Comparison of ENCODE assay signal across 9 mouse cellular contexts in genomic region chr13:43595896-43596295, GRCm38 (mm10). TPM values are rescaled to one million over a fixed set of nuclear protein-coding genes. Genes with fewer than 3 reads are reported as not detected.
DNase-seq lines count a peak whose midpoint lies in the region; ATAC-seq and TF ChIP-seq lines count a peak whose summit lies in the region.
"Had no signal": no experiment of that assay in that cellular context is flagged by ENCODE, and none has a peak within 500 bp of the region (broad histone marks: within the 10 kb centered on the region; RNA-seq: fewer than 3 reads in every experiment).

No protein-coding gene starts in this region.

- H3K4me3 ChIP-seq in liver, adult 2 months (ENCODE audit: insufficient read depth, low read depth, low read length) = no peak overlapping the region
- H3K4me3 ChIP-seq in liver, embryonic 11.5 days (ENCODE audit: low read depth, low read length) = no peak overlapping the region
- H3K4me3 ChIP-seq in MEL (ENCODE audit: control insufficient read depth in 1 of 2, insufficient read depth in 1 of 2, low read depth in 2 of 2, low read length in 2 of 2) = no peak overlapping the region
- no peak overlapping the region for H3K4me3 ChIP-seq in limb, embryonic 10.5 days
- H3K4me3 ChIP-seq: heart, embryonic 13.5 days; myocyte had no signal

- TF ChIP-seq POLR2A in liver, adult 2 months (IDR thresholded peaks at IDR 0.05; ENCODE audit: extremely low read depth, insufficient read depth, low read length) = no peak
- TF ChIP-seq POLR2A in MEL (IDR thresholded peaks at IDR 0.05; ENCODE audit: control insufficient read depth in 1 of 2, insufficient read depth in 1 of 2, low read depth in 1 of 2, low read length in 2 of 2, poor library complexity in 1 of 2) = no peak
- no peak for TF ChIP-seq POLR2A in brain, embryonic 14.5 days (IDR thresholded peaks at IDR 0.05; ENCODE audit: borderline replicate concordance, extremely low read depth, insufficient read depth, insufficient read length, poor library complexity, severe bottlenecking)

- H3K27me3 ChIP-seq in liver, adult 2 months (ENCODE audit: control insufficient read depth, insufficient read depth, low read length) = peaks cover 9% of the 10 kb centered on the region; the same call in 1 of the 2 replicates
- H3K27me3 ChIP-seq in liver, embryonic 11.5 days (replicated peaks; ENCODE audit: control insufficient read depth, insufficient read depth, low read length) = peaks cover 10% of the 10 kb centered on the region
- H3K27me3 ChIP-seq in MEL (ENCODE audit: control insufficient read depth in 1 of 2, insufficient read depth in 2 of 2, low read length in 2 of 2) = no peaks in the 10 kb centered on the region; a peak in 1 of 4 replicates
- H3K27me3 ChIP-seq in limb, embryonic 10.5 days (ENCODE audit: low read depth, poor library complexity, severe bottlenecking) = 0 out of 2 replicates have a peak, but pooled peaks cover 8% of the 10 kb centered on the region
- H3K27me3 ChIP-seq: heart, embryonic 13.5 days had no signal

- 60% methylated on average over 4 of the region's 4 CpGs for WGBS in liver, adult 2 months
- WGBS in liver, embryonic 11.5 days = 57% methylated on average over 4 of the region's 4 CpGs
- 57% methylated on average over 4 of the region's 4 CpGs for WGBS in limb, embryonic 10.5 days

- TF ChIP-seq CTCF in liver, adult 2 months (IDR thresholded peaks at IDR 0.05; ENCODE audit: low read depth, low read length) = peak; percentile 75
- peak; percentile 50 to 68 (median 61) for TF ChIP-seq CTCF in MEL (IDR thresholded peaks at IDR 0.05 in 2 of 3, conservative IDR thresholded peaks at IDR 0.05 in 1 of 3; ENCODE audit: control insufficient read depth in 1 of 3, insufficient read depth in 1 of 3, low read depth in 2 of 3, low read length in 3 of 3, poor library complexity in 1 of 3, severe bottlenecking in 1 of 3)
- TF ChIP-seq CTCF in brain, embryonic 14.5 days (IDR thresholded peaks at IDR 0.05; ENCODE audit: borderline replicate concordance, extremely low read depth, insufficient read depth, insufficient read length) = peak; percentile 87

- H3K4me1 ChIP-seq in liver, adult 2 months (ENCODE audit: control insufficient read depth, insufficient read depth, low read length) = no peaks in the 10 kb centered on the region
- no peaks in the 10 kb centered on the region for H3K4me1 ChIP-seq in liver, embryonic 11.5 days (replicated peaks; ENCODE audit: control insufficient read depth, insufficient read depth, low read length)
- H3K4me1 ChIP-seq in MEL (ENCODE audit: control insufficient read depth in 1 of 2, insufficient read depth in 2 of 2, low read length in 2 of 2) = no peaks in the 10 kb centered on the region
- H3K4me1 ChIP-seq in limb, embryonic 10.5 days = no peaks in the 10 kb centered on the region

- H3K27ac ChIP-seq in liver, adult 2 months (replicated peaks; ENCODE audit: insufficient read depth, low read depth, low read length) = no peak overlapping the region
- H3K27ac ChIP-seq in liver, embryonic 11.5 days (ENCODE audit: low read depth, low read length) = no peak overlapping the region
- H3K27ac ChIP-seq in MEL (ENCODE audit: control insufficient read depth, low read depth, low read length) = no peak overlapping the region
- H3K27ac ChIP-seq in limb, embryonic 10.5 days = no peak overlapping the region
- H3K27ac ChIP-seq: heart, embryonic 13.5 days had no signal

- TF ChIP-seq EP300 in MEL (IDR thresholded peaks at IDR 0.05; ENCODE audit: low read depth in 1 of 2, low read length in 2 of 2) = no peak

- no peaks in the 10 kb centered on the region for H3K9me3 ChIP-seq in liver, embryonic 11.5 days (ENCODE audit: control insufficient read depth, low read length)
- H3K9me3 ChIP-seq in MEL (replicated peaks; ENCODE audit: insufficient read depth, low read length) = no peaks in the 10 kb centered on the region
- no peaks in the 10 kb centered on the region for H3K9me3 ChIP-seq in limb, embryonic 10.5 days (replicated peaks)
- H3K9me3 ChIP-seq: heart, embryonic 13.5 days had no signal

- H3K79me2 ChIP-seq in liver, adult 2 months (ENCODE audit: control insufficient read depth, insufficient read depth, low read length) = no peaks in the 10 kb centered on the region
- H3K79me2 ChIP-seq in MEL (ENCODE audit: control insufficient read depth, insufficient read depth, low read length, poor library complexity) = no peaks in the 10 kb centered on the region

- no peak for ATAC-seq in liver, embryonic 11.5 days (replicated peaks; ENCODE audit: low FRiP score)

- H3K4me2 ChIP-seq in liver, embryonic 11.5 days = no peak overlapping the region
- H3K4me2 ChIP-seq: heart, embryonic 13.5 days had no signal

- H3K36me3 ChIP-seq in liver, adult 2 months (ENCODE audit: control insufficient read depth, insufficient read depth, low read length) = no peaks in the 10 kb centered on the region
- no peaks in the 10 kb centered on the region for H3K36me3 ChIP-seq in liver, embryonic 11.5 days (ENCODE audit: control insufficient read depth, insufficient read depth, low read length)
- no peaks in the 10 kb centered on the region for H3K36me3 ChIP-seq in MEL (ENCODE audit: control insufficient read depth in 1 of 2, insufficient read depth in 2 of 2, low read length in 2 of 2)
- H3K36me3 ChIP-seq in limb, embryonic 10.5 days = no peaks in the 10 kb centered on the region
- H3K36me3 ChIP-seq: heart, embryonic 13.5 days had no signal

- H3K9ac ChIP-seq in liver, adult 2 months (ENCODE audit: low read depth, low read length) = no peak overlapping the region
- no peak overlapping the region for H3K9ac ChIP-seq in liver, embryonic 11.5 days (ENCODE audit: low read depth, low read length)
- no peak overlapping the region for H3K9ac ChIP-seq in MEL (ENCODE audit: control insufficient read depth, low read depth, low read length, poor library complexity, severe bottlenecking)
- H3K9ac ChIP-seq: heart, embryonic 13.5 days had no signal

- TF ChIP-seq RAD21 in MEL (IDR thresholded peaks at IDR 0.05; ENCODE audit: low read depth, low read length) = peak; percentile 75

- DNase-seq in liver, adult 2 months (ENCODE audit: extremely low read depth, low read depth, low spot score) = peak; percentile 57
- DNase-seq in liver, embryonic 11.5 days (ENCODE audit: low spot score) = no peak
- DNase-seq in MEL (ENCODE audit: low read depth, low spot score) = peak; percentile 34
- DNase-seq in brain, embryonic 14.5 days (ENCODE audit: low read depth) = peak; percentile 77
- DNase-seq in forelimb bud, embryonic 11.5 days (ENCODE audit: low read depth, low spot score) = peak; percentile 68
- DNase-seq in limb, embryonic 10.5 days (ENCODE audit: low spot score) = peak; percentile 64
- DNase-seq in retina, postnatal 1 day = peak; percentile 76

TF ChIP-seq in MEL, 35 proteins besides CTCF, POLR2A, EP300 and RAD21:
- TF ChIP-seq SMC3 (IDR thresholded peaks at IDR 0.05; ENCODE audit: low read depth, low read length) = peak; percentile 40
- TF ChIP-seq ZC3H11A (IDR thresholded peaks at IDR 0.05; ENCODE audit: low read depth, low read length) = peak; percentile 27; the same call in 1 of the 2 replicates
- no peak for TF ChIP-seq SIN3A (IDR thresholded peaks at IDR 0.05; ENCODE audit: low read length)

RNA-seq across cellular contexts. Expression of gene Rnf182, which starts 19.6 kb away (rescaled TPM):
- not detected in 2 replicates for total RNA-seq in liver, adult 2 months (2014; rRNA removed)
- 0.02 TPM in 1 of 2 replicates, not detected in the other for polyA plus RNA-seq in liver, adult 2 months (2012; rRNA removed)
- 0.45 and 1.3 TPM in 2 replicates for polyA plus RNA-seq in liver, embryonic 11.5 days (2014; fragmentation: Nextera tagmentation; extraction: Ambion mirVana)
- 0.04 TPM in 1 of 2 replicates, not detected in the other for total RNA-seq in MEL (2012; rRNA removed)
- not detected for polyA plus RNA-seq in MEL (2012; ENCODE audit: insufficient read depth in 1 of 2, insufficient read length in 2 of 2, low read depth in 1 of 2, low replicate concordance in 2 of 2, missing spikeins in 1 of 2)
- polyA plus RNA-seq in brain, embryonic 14.5 days (2012; rRNA removed) = 26.8 and 27.2 TPM in 2 replicates
- polyA plus RNA-seq in limb, embryonic 10.5 days (2016; fragmentation: Nextera tagmentation; extraction: Ambion mirVana) = 3.2 and 5.5 TPM in 2 replicates
- polyA plus RNA-seq: myocyte had no signal

RNA-seq across cellular contexts. Expression of gene Mcur1, which starts 35.9 kb away (rescaled TPM):
- 14.7 and 17.9 TPM in 2 replicates for total RNA-seq in liver, adult 2 months (2014; rRNA removed)
- 14.8 and 16.6 TPM in 2 replicates for polyA plus RNA-seq in liver, adult 2 months (2012; rRNA removed)
- polyA plus RNA-seq in liver, embryonic 11.5 days (2014; fragmentation: Nextera tagmentation; extraction: Ambion mirVana) = 12.0 and 12.7 TPM in 2 replicates
- 7.6 and 8.4 TPM in 2 replicates for total RNA-seq in MEL (2012; rRNA removed)
- 10 to 100 TPM in 1 of 2 experiments, not detected in 1; 19.7 TPM for polyA plus RNA-seq in MEL (2012; ENCODE audit: insufficient read depth in 1 of 2, insufficient read length in 2 of 2, low read depth in 1 of 2, low replicate concordance in 2 of 2, missing spikeins in 1 of 2)
- 9.2 and 10.0 TPM in 2 replicates for polyA plus RNA-seq in brain, embryonic 14.5 days (2012; rRNA removed)
- 10.6 and 12.1 TPM in 2 replicates for polyA plus RNA-seq in limb, embryonic 10.5 days (2016; fragmentation: Nextera tagmentation; extraction: Ambion mirVana)
